Mouse (Mus musculus) kidney, embryonic 14.5 days (tissue): ENCODE data around the gene Gm9833. TPM values are rescaled to one million over a fixed set of nuclear protein-coding genes. Genes with fewer than 3 reads are reported as not detected.
A peak's percentile ranks its signal among the peaks of the same experiment; 100 is the strongest.

Source experiments
- ATAC-seq: fragments of 200-750 bp; cut with Nextera tagmentation; 2 replicates; pipeline ENCODE4 v1.8.0; 2017; ENCODE audit warnings: moderate number of reproducible peaks, mild to moderate bottlenecking, moderate TSS enrichment, moderate library complexity; ENCODE audit not compliant: low FRiP score, low TSS enrichment
- H3K27ac ChIP-seq: fragments of 300-500 bp; sonication (generic); 2 replicates; pipeline ENCODE4 v1.5.1; 2014; ENCODE audit warnings: low read depth, mild to moderate bottlenecking, low read length, moderate library complexity, mixed read lengths
- H3K27me3 ChIP-seq: fragments of 300-500 bp; sonication (generic); 2 replicates; pipeline ENCODE4 v1.6.1; 2014; ENCODE audit warnings: mild to moderate bottlenecking, low read length; ENCODE audit not compliant: control insufficient read depth, insufficient read depth
- H3K36me3 ChIP-seq: fragments of 300-500 bp; sonication (generic); 2 replicates; pipeline ENCODE4 v1.6.1; 2014; ENCODE audit warnings: low read length, mixed read lengths; ENCODE audit not compliant: control insufficient read depth, insufficient read depth
- H3K4me1 ChIP-seq: fragments of 300-500 bp; sonication (generic); 2 replicates; pipeline ENCODE4 v1.6.1; 2014; ENCODE audit warnings: low read length, mixed read lengths; ENCODE audit not compliant: control insufficient read depth, insufficient read depth
- H3K4me2 ChIP-seq: fragments of 300-500 bp; sonication (generic); replicated peaks from 2 replicates; pipeline ENCODE4 v1.6.1; 2014; ENCODE audit warnings: low read depth, mild to moderate bottlenecking, low read length
- H3K4me3 ChIP-seq: fragments of 300-500 bp; sonication (generic); 2 replicates; pipeline ENCODE4 v1.5.1; 2014; ENCODE audit warnings: mild to moderate bottlenecking, low read length
- H3K9ac ChIP-seq: fragments of 300-500 bp; sonication (generic); 2 replicates; pipeline ENCODE4 v1.6.1; 2014; ENCODE audit warnings: low read depth, mild to moderate bottlenecking, low read length, moderate library complexity
- H3K9me3 ChIP-seq: fragments of 300-500 bp; sonication (generic); 2 replicates; pipeline ENCODE4 v1.6.1; 2016; ENCODE audit warnings: low read length; ENCODE audit not compliant: control insufficient read depth
- WGBS: fragments of 180-500 bp; shearing (Covaris S2); extraction: QIAGEN DNeasy Blood & Tissue Kit; methylation state at CpG from one replicate; pipeline ENCODE4 v1.1.7; 2014; 5-methylcytosine and 5-hydroxymethylcytosine counted together
- polyA plus RNA-seq: library from polyadenylated mRNA; unstranded; fragments of >200 nt; fragmentation: Nextera tagmentation; extraction: Ambion mirVana; gene quantifications from 2 replicates; pipeline ENCODE4 v1.2.1, GENCODE M21; 2014

The Gm9833 gene
- polyA plus RNA-seq, 1 experiment from 2014 or later, result 4.0 TPM

DNA sequence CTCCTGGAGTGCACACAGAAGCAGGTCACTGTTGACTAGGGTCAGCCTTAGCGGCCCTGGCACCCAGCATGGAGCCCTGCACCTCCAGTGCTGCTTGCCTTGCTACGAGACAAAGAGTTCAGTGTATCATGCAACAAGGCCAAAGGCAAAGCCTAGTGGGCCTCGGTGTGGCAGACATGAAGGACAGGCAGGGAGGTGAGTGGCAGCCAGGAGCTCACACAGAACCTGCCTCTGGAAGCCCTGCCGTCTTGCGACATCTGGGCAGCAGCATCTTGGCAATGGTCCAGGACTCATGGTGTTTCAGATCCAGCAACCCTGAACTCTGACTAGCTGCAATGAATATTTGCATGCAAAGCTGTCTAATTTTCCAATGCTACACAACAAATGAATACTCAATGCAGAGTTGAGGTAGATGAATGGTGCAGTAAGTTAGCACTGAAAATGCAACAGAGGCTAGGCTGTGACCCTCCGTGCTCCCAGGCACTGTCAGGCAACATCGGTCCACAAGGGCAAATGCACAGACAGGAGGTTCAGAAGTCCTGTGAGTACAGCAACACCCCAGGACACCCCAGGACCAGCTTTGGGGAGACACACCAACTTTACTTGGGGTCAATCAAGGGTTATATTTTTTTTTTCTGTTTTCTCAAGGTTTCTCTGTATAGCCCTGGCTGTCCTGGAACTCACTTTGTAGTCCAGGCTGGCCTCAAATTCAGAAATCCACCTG is 2.4 kb upstream of the Gm9833 start:
- Histone ChIP-seq H3K4me1 (no peaks in the 10 kb centered on the region), H3K4me3 (no peak overlapping the region), H3K27ac (no peak overlapping the region), H3K9ac (no peak overlapping the region), H3K9me3 (no peaks in the 10 kb centered on the region), H3K27me3 (no peaks in the 10 kb centered on the region), H3K36me3 (no peaks in the 10 kb centered on the region), H3K4me2 (no peak overlapping the region)
- 78% methylated on average over 7 of the region's 7 CpGs for WGBS
- no peak for ATAC-seq

DNA sequence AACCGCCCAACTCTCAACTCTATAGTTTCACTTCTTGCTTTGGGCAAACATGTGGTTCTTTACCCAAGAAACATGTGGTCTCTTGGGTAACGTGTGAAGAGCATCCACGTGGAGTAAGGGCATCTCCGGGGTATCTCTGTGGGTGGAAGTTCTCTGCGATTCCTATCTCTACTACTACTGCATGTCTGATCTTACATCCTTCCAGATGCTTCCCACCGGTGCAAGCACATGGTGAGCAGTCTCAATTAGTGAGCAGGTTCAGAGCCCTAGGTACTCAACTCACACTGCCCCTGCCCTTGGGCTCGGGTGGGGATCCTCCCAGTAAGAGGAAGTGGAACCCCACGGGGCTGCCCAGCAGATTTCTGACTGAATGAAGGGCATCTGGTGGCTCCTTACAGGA is 399 bp upstream of the Gm9833 start:
- Histone ChIP-seq H3K4me3 (no peak overlapping the region), H3K4me1 (no peaks in the 10 kb centered on the region), H3K4me2 (no peak overlapping the region), H3K9me3 (no peaks in the 10 kb centered on the region), H3K27ac (no peak overlapping the region), H3K36me3 (no peaks in the 10 kb centered on the region), H3K9ac (no peak overlapping the region), H3K27me3 (no peaks in the 10 kb centered on the region)
- ATAC-seq, result no peak
- WGBS, result 91% methylated on average over 8 of the region's 8 CpGs

DNA sequence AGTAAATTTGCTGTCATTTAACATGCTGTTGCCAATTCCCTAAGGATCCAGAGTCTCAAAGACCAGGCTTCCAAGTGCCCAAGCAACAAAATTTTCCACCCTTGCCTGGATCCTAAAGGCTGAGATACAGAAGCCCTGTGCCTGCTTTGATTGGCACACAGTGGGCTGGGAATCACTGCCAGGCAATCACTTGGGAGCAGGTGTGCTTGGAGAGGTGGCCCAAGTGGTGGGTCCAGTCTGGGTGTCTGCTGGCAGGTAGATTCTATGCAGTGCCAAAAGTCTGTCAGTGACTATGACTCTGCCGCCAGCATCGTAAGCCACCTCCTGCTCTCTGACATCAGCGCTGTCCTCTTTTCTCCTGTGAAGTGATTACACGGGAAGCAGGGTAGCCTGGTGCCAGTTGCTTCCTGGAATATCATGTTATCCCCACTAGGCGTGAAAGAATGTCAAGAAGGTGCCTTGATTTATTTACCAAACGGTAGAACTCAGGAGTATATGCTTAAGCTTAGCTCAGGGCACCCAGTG is 3.8 kb downstream of the Gm9833 start:
- no peaks in the 10 kb centered on the region for H3K4me1 ChIP-seq
- no peaks in the 10 kb centered on the region for H3K36me3 ChIP-seq
- no peak overlapping the region for H3K4me2 ChIP-seq
- H3K27ac ChIP-seq, result no peak overlapping the region
- H3K9ac ChIP-seq, result no peak overlapping the region
- 72% methylated on average over 6 of the region's 6 CpGs for WGBS
- no peak; the same call in 1 of the 2 replicates for ATAC-seq
- H3K4me3 ChIP-seq, result no peak overlapping the region
- H3K9me3 ChIP-seq, result no peaks in the 10 kb centered on the region
- no peaks in the 10 kb centered on the region for H3K27me3 ChIP-seq

DNA sequence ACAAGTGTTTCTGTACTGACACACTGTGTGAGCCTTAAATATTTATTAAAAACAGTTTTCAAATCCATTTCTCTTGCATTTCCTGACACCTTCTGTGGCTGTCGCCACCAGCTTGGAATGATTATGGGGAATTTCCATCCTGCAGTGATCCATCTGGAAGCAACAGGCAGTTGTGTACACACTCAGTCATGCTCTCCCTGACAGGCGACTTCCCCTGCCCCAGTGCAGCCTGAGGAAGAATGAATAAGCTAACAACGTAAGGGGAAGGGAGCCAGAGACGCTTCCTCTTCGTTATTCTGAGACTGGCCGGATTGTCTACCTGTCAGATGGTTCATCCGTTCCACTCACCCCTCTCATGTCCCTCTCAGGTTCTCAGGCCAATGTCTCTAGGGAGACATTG is 4.6 kb downstream of the Gm9833 start:
- ATAC-seq, result no peak
- Histone ChIP-seq H3K36me3 (no peaks in the 10 kb centered on the region), H3K27ac (no peak overlapping the region; the same call in 1 of the 2 replicates), H3K4me3 (no peak overlapping the region), H3K27me3 (no peaks in the 10 kb centered on the region), H3K4me1 (no peaks in the 10 kb centered on the region), H3K9ac (no peak overlapping the region), H3K9me3 (no peaks in the 10 kb centered on the region), H3K4me2 (no peak overlapping the region)
- 37% methylated on average over 7 of the region's 7 CpGs for WGBS

DNA sequence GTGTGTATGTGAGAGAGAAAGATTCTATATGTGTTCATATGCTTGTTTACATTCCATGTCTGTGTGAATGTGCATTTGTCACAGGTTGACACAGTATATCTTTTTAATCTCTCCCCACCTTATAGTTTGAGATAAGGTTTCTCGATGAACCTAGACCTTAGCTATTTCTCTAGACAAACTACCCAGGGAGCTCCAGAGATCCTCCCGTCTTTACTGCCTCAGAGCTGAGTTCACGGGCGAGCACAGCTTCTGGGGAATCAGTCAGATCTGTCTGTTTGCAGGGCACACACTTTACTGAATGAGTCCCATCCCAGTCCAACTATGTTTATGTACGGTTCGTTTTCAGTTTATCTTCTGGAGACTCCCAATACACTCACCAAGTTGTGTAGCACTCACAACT is 5.0 kb downstream of the Gm9833 start:
- Histone ChIP-seq H3K27me3 (no peaks in the 10 kb centered on the region), H3K36me3 (no peaks in the 10 kb centered on the region), H3K4me2 (no peak overlapping the region), H3K4me3 (no peak overlapping the region), H3K9me3 (no peaks in the 10 kb centered on the region), H3K4me1 (no peaks in the 10 kb centered on the region), H3K9ac (no peak overlapping the region), H3K27ac (peak overlapping the region; percentile 55; the same call in 1 of the 2 replicates)
- WGBS, result 71% methylated on average over 6 of the region's 6 CpGs
- no peak for ATAC-seq

DNA sequence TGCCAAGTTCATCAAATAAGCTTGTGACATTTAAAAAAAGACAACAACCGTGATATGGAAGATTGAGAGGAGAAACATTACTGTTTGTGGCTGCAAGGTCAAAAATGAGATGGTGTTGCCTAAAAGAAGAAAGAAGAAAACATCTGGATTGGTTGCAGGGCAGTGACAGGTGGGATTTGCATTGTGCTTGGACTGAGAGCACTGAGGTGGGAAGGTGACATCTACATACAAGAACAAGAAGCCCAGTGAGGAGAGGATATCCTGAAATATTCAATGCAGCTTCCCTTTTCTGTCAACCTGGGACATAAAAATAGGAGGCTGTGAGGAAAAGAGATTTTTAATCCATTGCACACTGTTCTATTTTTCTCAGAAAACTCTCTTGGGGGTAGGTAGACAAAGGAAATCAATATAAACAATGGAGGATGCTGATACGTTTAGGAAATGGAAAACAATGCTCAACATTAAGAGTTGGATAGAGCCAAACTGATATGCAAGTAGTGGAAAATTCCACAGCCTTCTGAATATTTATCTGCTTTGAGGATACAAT is 7.2 kb downstream of the Gm9833 start:
- no peak for ATAC-seq
- 87% methylated on average over 2 of the region's 2 CpGs for WGBS

DNA sequence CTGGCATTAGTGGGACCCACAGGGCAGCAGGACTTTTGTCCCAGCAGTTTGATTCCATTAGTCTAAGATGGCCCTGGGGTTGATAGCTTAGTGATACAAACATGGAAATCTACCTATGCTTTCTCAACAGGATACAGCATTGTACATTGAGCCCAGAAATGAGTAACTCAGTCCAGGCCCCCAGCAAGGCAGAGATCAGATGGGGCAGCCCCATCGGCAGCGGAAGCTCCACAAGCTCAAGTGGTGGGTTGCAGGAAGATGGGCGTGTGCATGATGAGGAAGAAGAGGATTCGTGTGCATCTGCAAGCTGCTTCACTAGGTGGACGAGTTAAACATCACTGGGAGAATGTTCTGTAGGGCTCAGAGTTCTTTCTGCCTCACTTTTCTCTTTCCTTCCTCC is 11.8 kb downstream of the Gm9833 start:
- H3K4me2 ChIP-seq, result no peak overlapping the region
- 92% methylated on average over 5 of the region's 5 CpGs for WGBS
- no peaks in the 10 kb centered on the region for H3K9me3 ChIP-seq
- H3K4me3 ChIP-seq, result no peak overlapping the region
- no peaks in the 10 kb centered on the region for H3K36me3 ChIP-seq
- H3K27me3 ChIP-seq, result no peaks in the 10 kb centered on the region
- H3K27ac ChIP-seq, result no peak overlapping the region
- H3K4me1 ChIP-seq, result no peaks in the 10 kb centered on the region
- no peak for ATAC-seq
- no peak overlapping the region for H3K9ac ChIP-seq

More for the DNA sequence above, 7.2 kb downstream of the Gm9833 start:
- Histone ChIP-seq H3K4me2 (no peak overlapping the region), H3K27ac (no peak overlapping the region), H3K9me3 (no peaks in the 10 kb centered on the region), H3K4me1 (no peaks in the 10 kb centered on the region), H3K4me3 (no peak overlapping the region), H3K27me3 (no peaks in the 10 kb centered on the region), H3K36me3 (no peaks in the 10 kb centered on the region), H3K9ac (no peak overlapping the region)

DNA sequence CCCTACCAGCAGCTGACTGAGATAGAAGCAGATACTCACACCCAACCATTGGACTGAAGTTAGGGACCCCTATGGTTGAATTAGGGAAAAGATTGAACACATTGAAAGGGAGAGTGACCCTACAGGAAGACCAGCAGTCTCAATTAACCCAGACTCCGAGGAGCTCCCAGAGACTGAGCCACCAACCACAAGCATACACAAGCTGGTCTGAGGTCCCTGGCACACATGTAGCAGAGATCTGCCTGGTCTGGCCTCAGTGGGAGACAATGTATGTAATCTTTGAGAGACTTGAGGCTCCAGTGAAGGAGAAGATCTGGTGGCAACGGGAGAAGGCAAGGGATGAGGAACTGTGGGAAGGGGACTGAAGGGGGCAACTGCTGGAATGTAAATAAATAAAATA is 23.7 kb downstream of the Gm9833 start:
- 84% methylated on average over 2 of the region's 2 CpGs for WGBS
- 0 out of 2 replicates have a peak, but pooled peaks have one; percentile 57 for ATAC-seq
- Histone ChIP-seq H3K36me3 (no peaks in the 10 kb centered on the region), H3K4me2 (no peak overlapping the region), H3K27ac (no peak overlapping the region), H3K4me1 (no peaks in the 10 kb centered on the region), H3K9ac (no peak overlapping the region), H3K9me3 (no peaks in the 10 kb centered on the region), H3K4me3 (no peak overlapping the region), H3K27me3 (no peaks in the 10 kb centered on the region)

DNA sequence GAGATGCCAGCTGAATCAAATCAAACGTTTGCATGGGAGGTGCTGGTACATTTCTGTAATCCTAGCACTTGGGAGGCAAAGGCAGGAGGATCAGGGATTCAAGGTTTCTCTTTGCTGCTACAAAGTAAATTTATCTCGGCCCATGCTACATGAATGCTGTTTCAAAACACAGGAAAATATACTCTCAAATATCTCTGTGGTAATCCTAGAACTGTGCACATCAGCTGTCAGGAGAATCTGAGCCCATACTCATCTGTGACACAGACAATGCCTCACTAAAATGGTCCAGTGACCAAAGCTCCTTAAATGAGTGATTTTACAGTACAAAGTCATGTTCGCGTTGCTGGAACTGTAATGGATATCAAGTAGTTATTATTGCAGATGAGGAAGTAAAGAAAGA is 24.3 kb downstream of the Gm9833 start:
- Histone ChIP-seq H3K4me3 (no peak overlapping the region), H3K4me1 (no peaks in the 10 kb centered on the region), H3K27ac (no peak overlapping the region), H3K9ac (no peak overlapping the region), H3K27me3 (no peaks in the 10 kb centered on the region), H3K4me2 (no peak overlapping the region), H3K9me3 (no peaks in the 10 kb centered on the region), H3K36me3 (no peaks in the 10 kb centered on the region)
- WGBS, result 48% methylated on average over 4 of the region's 4 CpGs
- peak; percentile 86; the same call in 1 of the 2 replicates for ATAC-seq
